Mouse (Mus musculus) testis, postnatal 10 days (tissue): ENCODE data around the gene Socs4.

Experiments
- DNase-seq: peaks from one replicate; pipeline ENCODE4 v3.0.0; 2021; ENCODE audit warnings: low spot score

Gene Socs4

GRCm38 (mm10) chr14:47276637-47277393 lies at the start of gene Socs4, which contains the start of gene Wdhd1:
TSS of gene Socs4 (plus strand) at chr14:47276931.
TSS of gene Wdhd1 (minus strand) at chr14:47276857.
- DNase-seq: peak; percentile 95

GRCm38 (mm10) chr14:47229796-47230376 lies 46.8 kb upstream of the Socs4 start:
- no peak for DNase-seq

- DNase-seq: no peak
Observed at GRCm38 (mm10) chr14:47233602-47234001, 43.1 kb upstream of the Socs4 start.

GRCm38 (mm10) chr14:47234032-47234431 lies 42.7 kb upstream of the Socs4 start:
- no peak for DNase-seq

- DNase-seq: no peak
Observed at GRCm38 (mm10) chr14:47234526-47235250, 42.0 kb upstream of the Socs4 start.

- DNase-seq: no peak
Observed at GRCm38 (mm10) chr14:47236491-47236890, 40.2 kb upstream of the Socs4 start.

- no peak for DNase-seq
Observed at GRCm38 (mm10) chr14:47237286-47237685, 39.4 kb upstream of the Socs4 start.

- DNase-seq: no peak
Observed at GRCm38 (mm10) chr14:47240600-47240999, 36.1 kb upstream of the Socs4 start.

GRCm38 (mm10) chr14:47241046-47241445 lies 35.7 kb upstream of the Socs4 start:
- no peak for DNase-seq

- no peak for DNase-seq
Observed at GRCm38 (mm10) chr14:47242753-47243152, 34.0 kb upstream of the Socs4 start.

GRCm38 (mm10) chr14:47249839-47250238 lies 26.9 kb upstream of the Socs4 start:
- DNase-seq: no peak

GRCm38 (mm10) chr14:47264866-47265265 lies 11.9 kb upstream of the Socs4 start:
- DNase-seq: no peak

- no peak for DNase-seq
Observed at GRCm38 (mm10) chr14:47265829-47266228, 10.9 kb upstream of the Socs4 start.

GRCm38 (mm10) chr14:47269056-47269455 lies 7.7 kb upstream of the Socs4 start:
- no peak for DNase-seq

- no peak for DNase-seq
Observed at GRCm38 (mm10) chr14:47269706-47270105, 7.0 kb upstream of the Socs4 start.

- no peak for DNase-seq
Observed at GRCm38 (mm10) chr14:47273751-47274150, 3.0 kb upstream of the Socs4 start.

- DNase-seq: no peak
Observed at GRCm38 (mm10) chr14:47275417-47275816, 1.3 kb upstream of the Socs4 start.

GRCm38 (mm10) chr14:47276036-47276603 lies 611 bp upstream of the Socs4 start:
- no peak for DNase-seq

- DNase-seq: no peak
Observed at GRCm38 (mm10) chr14:47279058-47279457, 2.3 kb downstream of the Socs4 start.

GRCm38 (mm10) chr14:47281535-47281934 lies 4.8 kb downstream of the Socs4 start:
- no peak for DNase-seq

- DNase-seq: no peak
Observed at GRCm38 (mm10) chr14:47283568-47283967, 6.8 kb downstream of the Socs4 start.

GRCm38 (mm10) chr14:47285271-47285670 lies 8.5 kb downstream of the Socs4 start:
- DNase-seq: no peak

- DNase-seq: no peak
Observed at GRCm38 (mm10) chr14:47286215-47286614, 9.5 kb downstream of the Socs4 start.
